Mouse (Mus musculus): ENCODE data around the gene Ap1s1. TPM values are rescaled to one million over a fixed set of nuclear protein-coding genes. Genes with fewer than 3 reads are reported as not detected.
A peak's percentile ranks its signal among the peaks of the same experiment; 100 is the strongest.

The Ap1s1 gene
- total and polyA plus RNA-seq, 2 experiments: 21.5 to 25.6 TPM

DNA sequence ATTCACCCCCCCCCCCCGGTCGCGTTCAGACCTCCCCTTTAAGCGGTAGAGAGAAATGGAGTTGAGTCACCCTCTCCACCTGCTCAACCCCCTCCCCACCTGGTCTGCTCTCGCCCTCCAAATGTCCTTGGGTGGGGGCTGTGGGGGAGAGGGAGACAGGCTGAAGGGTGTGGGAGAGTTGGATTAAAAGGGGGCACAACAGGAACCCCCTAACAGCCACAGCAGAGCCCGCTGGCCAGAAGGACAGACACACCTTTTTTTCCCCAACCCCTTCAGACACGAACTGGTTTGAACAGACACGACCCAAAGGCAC, 16.7 kb downstream of the Ap1s1 start:
- WGBS: 3% methylated on average over 8 of the region's 8 CpGs
- Histone ChIP-seq H3K27me3 (ENCODE audit: control insufficient read depth, insufficient read depth, low read length) (peaks cover 24% of the 10 kb centered on the region), H3K79me2 (ENCODE audit: control insufficient read depth, insufficient read depth, low read length) (no peaks in the 10 kb centered on the region), H3K4me3 (ENCODE audit: insufficient read depth, low read depth, low read length) (no peak overlapping the region), H3K4me1 (ENCODE audit: control insufficient read depth, insufficient read depth, low read length) (peaks cover 8% of the 10 kb centered on the region), H3K36me3 (ENCODE audit: control insufficient read depth, insufficient read depth, low read length) (no peaks in the 10 kb centered on the region), H3K9ac (ENCODE audit: low read depth, low read length) (no peak overlapping the region), H3K27ac (replicated peaks; ENCODE audit: insufficient read depth, low read depth, low read length) (no peak overlapping the region)
- no peak for DNase-seq (ENCODE audit: extremely low read depth, low read depth, low spot score)
- TF ChIP-seq CTCF (IDR thresholded peaks at IDR 0.05; ENCODE audit: low read depth, low read length): no peak
- TF ChIP-seq POLR2A (IDR thresholded peaks at IDR 0.05; ENCODE audit: extremely low read depth, insufficient read depth, low read length): no peak

DNA sequence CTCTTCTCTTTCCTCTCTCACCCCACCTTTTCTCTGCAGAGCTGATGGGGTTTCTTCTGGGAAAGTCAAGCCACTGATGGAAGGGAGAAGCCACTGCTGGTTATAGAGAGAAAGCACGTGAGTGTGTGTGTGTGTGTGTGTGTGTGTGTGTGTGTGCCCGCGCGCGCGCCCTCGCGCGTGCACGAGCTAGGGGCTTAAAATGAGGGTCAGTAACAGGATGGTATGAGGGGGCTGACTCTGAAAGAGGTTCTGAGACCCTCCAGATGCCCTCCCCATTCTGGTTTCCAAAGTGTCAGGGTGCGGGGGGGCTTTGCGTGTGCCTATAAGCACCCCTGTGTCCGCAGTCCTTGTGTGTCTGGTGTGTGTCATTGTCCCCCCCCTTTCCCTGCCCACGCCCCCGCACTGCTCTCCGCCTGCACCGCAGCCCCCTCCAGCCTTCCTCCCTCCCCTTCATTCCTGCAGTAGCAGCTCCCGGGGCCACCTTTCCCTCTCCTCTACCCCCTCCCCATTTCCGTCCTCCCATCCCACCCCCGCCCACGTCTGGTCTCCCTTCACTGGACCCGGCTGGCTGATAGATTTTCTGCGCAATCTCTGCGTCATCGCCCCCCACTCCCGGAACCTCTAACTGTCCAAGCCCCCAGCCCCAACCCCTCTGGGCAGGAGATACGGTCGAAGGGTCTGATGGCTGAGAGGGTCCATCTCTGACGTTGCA, 17.2 kb downstream of the Ap1s1 start:
- Histone ChIP-seq H3K27me3 (ENCODE audit: control insufficient read depth, insufficient read depth, low read length) (peaks cover 24% of the 10 kb centered on the region), H3K4me1 (ENCODE audit: control insufficient read depth, insufficient read depth, low read length) (peaks cover 8% of the 10 kb centered on the region), H3K27ac (replicated peaks; ENCODE audit: insufficient read depth, low read depth, low read length) (no peak overlapping the region), H3K9ac (ENCODE audit: low read depth, low read length) (no peak overlapping the region), H3K36me3 (ENCODE audit: control insufficient read depth, insufficient read depth, low read length) (no peaks in the 10 kb centered on the region), H3K79me2 (ENCODE audit: control insufficient read depth, insufficient read depth, low read length) (no peaks in the 10 kb centered on the region), H3K4me3 (ENCODE audit: insufficient read depth, low read depth, low read length) (no peak overlapping the region)
- DNase-seq (ENCODE audit: extremely low read depth, low read depth, low spot score): no peak
- WGBS: 10% methylated on average over 26 of the region's 29 CpGs
- no peak for TF ChIP-seq CTCF (IDR thresholded peaks at IDR 0.05; ENCODE audit: low read depth, low read length)
- no peak for TF ChIP-seq POLR2A (IDR thresholded peaks at IDR 0.05; ENCODE audit: extremely low read depth, insufficient read depth, low read length)

- no peaks in the 10 kb centered on the region for H3K79me2 ChIP-seq (ENCODE audit: control insufficient read depth, insufficient read depth, low read length)
- H3K4me3 ChIP-seq (ENCODE audit: insufficient read depth, low read depth, low read length): no peak within 1 kb of the TSS
- no peak for DNase-seq (ENCODE audit: extremely low read depth, low read depth, low spot score)
- 9% methylated on average over 4 of the region's 4 CpGs for WGBS
- no peaks in the 10 kb centered on the region for H3K36me3 ChIP-seq (ENCODE audit: control insufficient read depth, insufficient read depth, low read length)
- peaks cover 12% of the 10 kb centered on the region for H3K27me3 ChIP-seq (ENCODE audit: control insufficient read depth, insufficient read depth, low read length)
- no peak for TF ChIP-seq POLR2A (IDR thresholded peaks at IDR 0.05; ENCODE audit: extremely low read depth, insufficient read depth, low read length)
- no peak for TF ChIP-seq CTCF (IDR thresholded peaks at IDR 0.05; ENCODE audit: low read depth, low read length)
- no peak within 1 kb of the TSS for H3K9ac ChIP-seq (ENCODE audit: low read depth, low read length)
- H3K27ac ChIP-seq (replicated peaks; ENCODE audit: insufficient read depth, low read depth, low read length): no peak within 1 kb of the TSS
- H3K4me1 ChIP-seq (ENCODE audit: control insufficient read depth, insufficient read depth, low read length): 0 out of 2 replicates have a peak, but pooled peaks cover 2% of the 10 kb centered on the region
Measured at GRCm38 (mm10) chr5:137026092-137026491, 19.8 kb downstream of the Ap1s1 start, which contains the start of gene Vgf. TSS of gene Vgf (plus strand) at chr5:137026392.

- no peak overlapping the region for H3K9ac ChIP-seq (ENCODE audit: low read depth, low read length)
- H3K27ac ChIP-seq (replicated peaks; ENCODE audit: insufficient read depth, low read depth, low read length): no peak overlapping the region
- TF ChIP-seq CTCF (IDR thresholded peaks at IDR 0.05; ENCODE audit: low read depth, low read length): peak; percentile 92
- TF ChIP-seq POLR2A (IDR thresholded peaks at IDR 0.05; ENCODE audit: extremely low read depth, insufficient read depth, low read length): no peak
- no peaks in the 10 kb centered on the region for H3K4me1 ChIP-seq (ENCODE audit: control insufficient read depth, insufficient read depth, low read length)
- no peaks in the 10 kb centered on the region for H3K79me2 ChIP-seq (ENCODE audit: control insufficient read depth, insufficient read depth, low read length)
- H3K27me3 ChIP-seq (ENCODE audit: control insufficient read depth, insufficient read depth, low read length): peaks cover 9% of the 10 kb centered on the region
- no peak for DNase-seq (ENCODE audit: extremely low read depth, low read depth, low spot score)
- no peak overlapping the region for H3K4me3 ChIP-seq (ENCODE audit: insufficient read depth, low read depth, low read length)
- 1% methylated on average over 23 of the region's 23 CpGs for WGBS
- H3K36me3 ChIP-seq (ENCODE audit: control insufficient read depth, insufficient read depth, low read length): no peaks in the 10 kb centered on the region
Measured at GRCm38 (mm10) chr5:137025132-137025531, 20.8 kb downstream of the Ap1s1 start.

- Histone ChIP-seq H3K4me3 (ENCODE audit: insufficient read depth, low read depth, low read length) (no peak overlapping the region), H3K36me3 (ENCODE audit: control insufficient read depth, insufficient read depth, low read length) (no peaks in the 10 kb centered on the region), H3K27me3 (ENCODE audit: control insufficient read depth, insufficient read depth, low read length) (peaks cover 6% of the 10 kb centered on the region), H3K79me2 (ENCODE audit: control insufficient read depth, insufficient read depth, low read length) (no peaks in the 10 kb centered on the region), H3K4me1 (ENCODE audit: control insufficient read depth, insufficient read depth, low read length) (no peaks in the 10 kb centered on the region), H3K27ac (replicated peaks; ENCODE audit: insufficient read depth, low read depth, low read length) (no peak overlapping the region), H3K9ac (ENCODE audit: low read depth, low read length) (no peak overlapping the region)
- 64% methylated on average over 3 of the region's 3 CpGs for WGBS
- no peak for DNase-seq (ENCODE audit: extremely low read depth, low read depth, low spot score)
- no peak for TF ChIP-seq CTCF (IDR thresholded peaks at IDR 0.05; ENCODE audit: low read depth, low read length)
Measured at GRCm38 (mm10) chr5:137024318-137024717, 21.6 kb downstream of the Ap1s1 start.

DNA sequence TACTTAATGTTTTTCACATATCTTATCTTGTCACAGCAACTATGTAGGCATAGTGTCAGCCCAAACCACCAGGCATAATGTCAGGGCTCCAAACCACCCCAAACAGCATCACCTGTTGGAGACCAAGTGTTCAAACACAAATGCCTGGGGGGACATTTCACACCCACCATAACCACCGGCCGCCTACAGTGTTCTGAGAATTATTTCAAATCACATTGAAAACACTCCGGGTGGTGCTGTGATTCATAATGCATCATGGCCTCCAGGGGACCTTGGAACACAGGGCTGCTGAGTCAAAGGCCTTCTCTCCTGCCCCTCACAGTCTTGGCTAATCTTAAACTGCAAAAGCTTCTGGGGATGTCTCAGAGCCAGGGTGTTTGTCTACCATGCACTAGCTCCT, 30.0 kb downstream of the Ap1s1 start:
- Histone ChIP-seq H3K36me3 (ENCODE audit: control insufficient read depth, insufficient read depth, low read length) (no peaks in the 10 kb centered on the region), H3K27me3 (ENCODE audit: control insufficient read depth, insufficient read depth, low read length) (no peaks in the 10 kb centered on the region), H3K4me3 (ENCODE audit: insufficient read depth, low read depth, low read length) (no peak overlapping the region), H3K79me2 (ENCODE audit: control insufficient read depth, insufficient read depth, low read length) (no peaks in the 10 kb centered on the region), H3K27ac (replicated peaks; ENCODE audit: insufficient read depth, low read depth, low read length) (no peak overlapping the region), H3K9ac (ENCODE audit: low read depth, low read length) (no peak overlapping the region), H3K4me1 (ENCODE audit: control insufficient read depth, insufficient read depth, low read length) (no peaks in the 10 kb centered on the region)
- 90% methylated on average over 3 of the region's 3 CpGs for WGBS
- no peak for DNase-seq (ENCODE audit: extremely low read depth, low read depth, low spot score)
- TF ChIP-seq POLR2A (IDR thresholded peaks at IDR 0.05; ENCODE audit: extremely low read depth, insufficient read depth, low read length): no peak
- TF ChIP-seq CTCF (IDR thresholded peaks at IDR 0.05; ENCODE audit: low read depth, low read length): no peak

All from liver, adult 2 months (tissue).